Mouse (Mus musculus): ENCODE measurements at regions not wholly inside any gene's neighbourhood (a gene's known extent, or its start where the extent isn't known, plus 50 kb on each side); places are given as distances from the start of the nearest gene placed in this dataset.

GRCm38 (mm10) chr4:95144440-95144839 lies 92.4 kb upstream of the Jun start:
- TF ChIP-seq CTCF (IDR thresholded peaks at IDR 0.05; ENCODE audit: extremely low read depth, insufficient read length, insufficient replicate concordance, low read depth, low read length) = no peak
- no peak for TF ChIP-seq POLR2A (IDR thresholded peaks at IDR 0.05; ENCODE audit: low read depth, low read length)
